Mouse (Mus musculus): Measurements from ENCODE around the gene Ing3. TPM values are rescaled to one million over a fixed set of nuclear protein-coding genes. Genes with fewer than 3 reads are reported as not detected.

Gene Ing3
- total RNA-seq, 2 experiments from 2014 or later: 18.0 to 25.3 TPM

- no peak for DNase-seq (ENCODE audit: low spot score in 2 of 2)
Observed at GRCm38 (mm10) chr6:22018768-22019445, 69.5 kb downstream of the Ing3 start.

GRCm38 (mm10) chr6:22019637-22020036 lies 70.3 kb downstream of the Ing3 start:
- DNase-seq (ENCODE audit: low spot score in 2 of 2): no peak

- DNase-seq (ENCODE audit: low spot score in 2 of 2): no peak
Observed at GRCm38 (mm10) chr6:22020696-22021095, 71.3 kb downstream of the Ing3 start.

- DNase-seq (ENCODE audit: low spot score in 2 of 2): no peak
Observed at GRCm38 (mm10) chr6:22021315-22021714, 71.9 kb downstream of the Ing3 start.

GRCm38 (mm10) chr6:22024168-22024567 lies 74.8 kb downstream of the Ing3 start:
- no peak for DNase-seq (ENCODE audit: low spot score in 2 of 2)

Other genes with a start within 250 kb of the Ing3 start
- gene Tspan12, start 97.1 kb upstream of the Ing3 start, total RNA-seq (2021): 10 to 100 TPM; 27.9 to 33.2 TPM
- gene Cped1, start 36.3 kb downstream of the Ing3 start, total RNA-seq (2021): 1 to 10 TPM; 2.0 to 2.1 TPM